Mouse (Mus musculus): Measurements from ENCODE around the gene Tnrc6a.

DNA sequence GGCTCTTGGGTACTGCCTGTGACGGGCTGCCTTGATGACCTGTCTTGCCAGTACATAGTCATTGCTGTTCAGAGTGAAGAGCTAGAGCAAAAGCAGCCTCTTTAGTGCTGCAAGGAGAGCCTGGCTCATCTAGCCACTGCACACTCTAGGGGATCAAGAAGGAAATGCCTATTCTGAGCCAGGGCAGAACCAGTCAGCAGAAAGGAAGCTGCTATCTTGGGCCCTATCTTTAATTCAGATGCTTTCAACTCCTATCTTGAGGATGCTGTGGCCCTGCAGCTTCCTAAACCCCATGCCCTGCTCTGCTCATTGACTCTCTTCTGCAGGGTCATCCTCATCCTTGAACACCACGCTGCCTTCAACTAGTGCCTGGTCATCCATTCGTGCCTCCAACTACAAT, 64.8 kb downstream of the Tnrc6a start:
- TF ChIP-seq CTCF (IDR thresholded peaks at IDR 0.05) (no peak), EP300 (IDR thresholded peaks at IDR 0.05) (no peak)

Measured in lung, postnatal 0 days (tissue).